Mouse (Mus musculus) frontal cortex, postnatal 25 days (tissue): ENCODE results near the gene Ppp1r27.
"Not testable (repeated sequence)": the region's sequence is repeated elsewhere in the genome, so short reads cannot be mapped to it uniquely, and the experiment has no call there.

Experiments
- DNase-seq, 2 experiments: peaks; one replicate each; pipeline ENCODE4 v3.0.0; 2022; ENCODE audit warnings: low spot score in 2 of 2

Ppp1r27 gene

GRCm38 (mm10) chr11:120515611-120516010 lies 35.3 kb downstream of the Ppp1r27 start:
- peak; percentile 87 to 91 for DNase-seq

DNA sequence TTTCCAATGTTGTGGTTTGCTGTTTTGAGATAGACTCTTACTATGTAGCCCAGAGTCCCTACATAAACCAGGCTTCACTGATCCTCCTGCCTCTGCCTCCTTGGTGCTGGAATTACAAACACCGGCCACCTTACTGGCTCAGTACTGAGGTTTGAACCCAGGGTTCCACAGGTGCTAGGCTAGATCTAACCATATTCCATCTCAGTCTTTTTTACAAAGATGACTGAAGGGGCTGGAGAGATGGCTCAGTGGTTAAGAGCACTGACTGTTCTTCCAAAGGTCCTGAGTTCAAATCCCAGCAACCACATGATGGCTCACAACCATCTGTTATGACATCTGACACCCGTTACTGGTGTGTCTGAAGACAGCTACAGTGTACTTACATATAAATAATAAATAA lies 36.7 kb downstream of the Ppp1r27 start:
- not testable (repeated sequence) for DNase-seq

DNA sequence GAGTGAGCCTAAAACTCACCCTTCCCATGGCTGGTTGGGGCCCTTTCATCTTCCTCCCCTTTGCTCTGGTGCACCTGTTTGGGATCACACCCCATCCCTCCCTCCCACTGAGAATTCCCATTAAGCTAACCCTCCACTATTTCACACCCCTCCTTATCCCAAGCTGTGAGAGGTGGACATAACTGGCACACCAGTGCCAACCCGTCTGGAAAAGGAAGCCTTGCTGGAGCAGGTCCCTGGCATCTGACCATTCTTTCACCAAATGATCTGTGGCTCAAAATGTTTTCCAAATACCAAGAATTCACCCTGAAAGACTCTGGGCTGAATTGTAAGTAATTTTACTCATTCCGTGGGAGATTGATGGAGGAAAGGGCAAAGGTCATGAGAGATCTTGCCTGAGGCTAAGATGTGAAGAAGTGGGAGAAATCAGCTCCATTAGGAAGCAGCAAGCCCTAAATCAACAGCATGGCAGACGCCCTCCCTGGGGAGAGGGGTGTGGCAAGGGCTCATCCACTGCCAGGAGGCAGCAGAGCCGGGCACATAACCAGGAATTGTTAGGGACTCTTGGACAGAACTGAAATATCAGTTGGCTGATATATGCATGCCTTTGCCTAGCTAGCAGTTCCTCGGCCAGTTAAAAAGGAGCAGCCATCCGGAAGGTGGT lies 38.0 kb downstream of the Ppp1r27 start:
- no peak for DNase-seq

DNA sequence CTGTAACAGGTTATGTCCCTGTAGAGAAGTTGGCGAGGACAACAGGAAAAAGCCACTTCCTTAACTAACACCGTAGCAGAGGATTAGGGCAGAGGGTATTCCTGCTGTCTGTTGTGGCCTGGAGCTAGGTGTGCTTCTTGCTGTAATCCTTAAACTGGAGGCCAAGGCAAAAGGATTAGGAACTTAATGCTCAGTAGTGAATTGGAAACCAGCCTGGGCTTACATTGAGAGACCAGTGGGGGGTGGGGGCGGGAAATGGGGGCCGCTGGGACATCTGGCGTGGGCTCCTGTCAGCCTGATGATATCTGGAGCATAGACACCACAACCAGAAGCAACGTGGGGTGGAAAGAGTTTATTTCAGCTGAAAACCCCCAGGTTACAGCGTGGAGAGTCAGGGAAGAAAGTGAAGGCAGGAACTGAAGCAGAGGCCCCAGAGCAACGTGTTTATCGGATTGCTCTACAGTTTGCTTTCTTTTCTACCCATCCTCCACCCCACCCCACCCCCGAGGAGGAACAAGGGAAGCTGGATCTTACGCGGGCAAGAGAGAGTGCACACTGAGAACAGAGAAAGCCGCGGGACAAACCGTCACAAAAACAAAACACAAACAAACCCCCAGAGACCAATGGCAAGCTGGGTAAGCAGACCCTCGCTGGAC lies 40.4 kb downstream of the Ppp1r27 start:
- DNase-seq, result no peak

GRCm38 (mm10) chr11:120509940-120510339 lies 41.0 kb downstream of the Ppp1r27 start:
- no peak for DNase-seq

DNA sequence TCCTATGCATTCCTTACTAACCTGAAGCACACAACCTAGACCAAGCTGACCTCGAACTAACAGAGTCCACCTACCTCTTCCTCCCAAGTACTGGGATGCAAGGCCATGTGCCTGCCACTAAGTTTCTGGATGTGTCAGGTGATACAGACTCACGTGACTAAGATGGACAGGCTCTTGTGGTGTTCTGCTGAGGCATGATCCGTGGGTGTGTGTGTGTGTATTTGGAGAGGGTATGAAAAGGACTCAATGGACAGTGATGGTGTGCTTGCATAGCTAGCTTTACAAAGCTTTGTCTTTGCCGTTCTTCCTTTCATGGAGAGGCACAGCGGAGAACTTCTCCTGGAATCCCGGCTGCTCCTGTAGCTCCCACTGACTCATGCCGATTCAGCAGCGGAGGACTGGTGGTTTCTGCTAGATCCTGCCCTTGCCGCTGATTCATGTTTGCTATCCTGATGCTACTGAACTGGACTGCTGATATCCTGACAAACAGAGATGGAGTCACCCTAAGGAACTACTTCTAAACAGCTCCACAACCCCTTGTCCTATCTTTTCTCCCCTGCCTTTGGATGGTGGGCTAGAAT lies 42.6 kb downstream of the Ppp1r27 start:
- no peak for DNase-seq

DNA sequence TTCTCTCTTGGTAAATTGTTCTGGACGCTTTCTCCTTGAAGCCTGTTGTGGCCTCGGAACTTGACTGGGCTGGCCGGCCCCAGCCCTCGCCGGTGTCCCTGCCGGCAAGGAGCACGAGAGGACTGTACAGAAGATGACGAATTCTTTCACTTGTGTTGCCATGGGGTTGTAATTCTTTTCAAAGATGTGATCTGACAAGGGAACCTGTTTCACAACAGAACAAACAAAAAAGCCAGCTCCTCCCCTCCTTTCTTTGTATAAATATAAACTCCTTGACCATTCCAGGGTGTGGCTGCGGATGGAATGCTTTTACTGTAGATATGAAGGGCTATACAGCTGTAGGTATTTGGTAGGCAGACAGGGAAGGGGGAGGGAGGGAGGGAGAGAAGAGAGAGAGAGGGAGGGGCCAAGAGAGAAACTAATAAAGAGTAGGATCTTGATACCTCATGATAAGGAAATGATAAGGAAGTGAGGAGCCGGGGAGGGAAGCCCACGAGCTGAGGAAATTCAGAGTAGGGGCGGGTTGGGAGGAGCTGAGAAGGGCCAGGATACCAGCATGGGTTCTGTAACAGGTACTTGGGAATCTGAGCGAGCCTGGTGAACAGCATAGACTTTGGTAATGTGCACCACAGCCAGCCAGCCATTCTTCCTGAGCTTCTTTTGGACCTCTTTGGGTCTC lies 43.2 kb downstream of the Ppp1r27 start:
- no peak for DNase-seq

- no peak for DNase-seq
These were observed 44.0 kb downstream of the Ppp1r27 start for GRCm38 (mm10) chr11:120506899-120507298.

- no peak for DNase-seq
These were observed 45.3 kb downstream of the Ppp1r27 start for GRCm38 (mm10) chr11:120505661-120506060.

DNA sequence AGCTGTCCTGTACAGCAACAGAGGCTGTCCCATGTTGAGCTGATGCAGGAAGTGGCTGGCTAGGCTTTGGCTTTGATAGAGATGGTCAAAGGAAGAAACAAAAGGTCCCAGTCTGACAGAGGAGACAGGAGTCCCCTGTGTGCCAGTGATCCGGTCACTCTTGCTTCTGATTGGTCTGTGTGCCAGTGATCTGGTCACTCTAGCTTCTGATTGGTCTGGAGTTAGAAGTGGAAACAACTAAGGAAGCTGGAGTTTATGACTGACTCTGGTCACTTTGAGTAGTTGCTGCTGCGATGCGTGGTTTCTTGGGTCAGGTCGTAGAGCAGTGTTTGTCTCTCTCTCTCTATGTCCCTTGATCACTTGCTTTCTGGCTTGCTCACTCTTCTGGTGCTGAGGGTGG lies 49.2 kb downstream of the Ppp1r27 start:
- no peak for DNase-seq

GRCm38 (mm10) chr11:120501018-120501417 lies 49.9 kb downstream of the Ppp1r27 start:
- DNase-seq, result no peak

- DNase-seq, result no peak
These were observed 50.6 kb downstream of the Ppp1r27 start for GRCm38 (mm10) chr11:120500357-120500756.
